Mouse (Mus musculus) erythroblast, embryonic 14.5 days (primary cell): ENCODE data around the gene Nrg4.

Experiments used
- GATA1 ChIP-seq: IDR thresholded peaks from 2 replicates; pipeline ENCODE4 v1.6.1; 2012; ENCODE audit warnings: low read length, inconsistent platforms, mixed read lengths
- TAL1 ChIP-seq: IDR thresholded peaks from 3 replicates; pipeline ENCODE4 v1.6.1; 2012; ENCODE audit warnings: low read length, inconsistent platforms, mixed read lengths

- no peak for TF ChIP-seq GATA1
- no peak for TF ChIP-seq TAL1
These were observed 2.1 kb downstream of the Nrg4 start for GRCm38 (mm10) chr9:55324516-55324915.
